Mouse (Mus musculus) lung, adult 2 months (tissue): ENCODE results near the gene 9430097D07Rik. TPM values are rescaled to one million over a fixed set of nuclear protein-coding genes. Genes with fewer than 3 reads are reported as not detected.

Source experiments
- DNase-seq: peaks from one replicate; pipeline ENCODE4 v3.0.0; 2022
- H3K4me1 ChIP-seq: fragments of 200-500 bp; 2 replicates; pipeline ENCODE4 v1.6.1; 2011; ENCODE audit warnings: low read length; ENCODE audit not compliant: control insufficient read depth, insufficient read depth
- H3K4me3 ChIP-seq: fragments of 200-500 bp; replicated peaks from 2 replicates; pipeline ENCODE3; 2011; ENCODE audit warnings: low read depth, mild to moderate bottlenecking, control low read depth, low read length; ENCODE audit errors: extremely low read depth
- CTCF ChIP-seq: fragments of 200-500 bp; IDR thresholded peaks from 2 replicates; pipeline ENCODE4 v1.5.1; 2011; ENCODE audit warnings: mild to moderate bottlenecking, low read length, control low read depth; ENCODE audit not compliant: insufficient read depth
- POLR2A ChIP-seq: fragments of 200-500 bp; IDR thresholded peaks from 2 replicates; pipeline ENCODE4 v1.6.1; 2011; ENCODE audit warnings: low read depth, mild to moderate bottlenecking, control low read depth, low read length, borderline replicate concordance; ENCODE audit errors: extremely low read depth
- WGBS: fragments of 180-500 bp; shearing (Covaris S2); methylation state at CpG from one replicate; pipeline ENCODE4 v1.1.7; 2018; 5-methylcytosine and 5-hydroxymethylcytosine counted together
- polyA plus RNA-seq: library from polyadenylated mRNA; depleted of rRNA; stranded (reverse); fragments of >200 nt; gene quantifications from 2 replicates; pipeline ENCODE4 v1.2.3, GENCODE M21; 2012

Gene 9430097D07Rik
- polyA plus RNA-seq, 1 experiment = not detected

DNA sequence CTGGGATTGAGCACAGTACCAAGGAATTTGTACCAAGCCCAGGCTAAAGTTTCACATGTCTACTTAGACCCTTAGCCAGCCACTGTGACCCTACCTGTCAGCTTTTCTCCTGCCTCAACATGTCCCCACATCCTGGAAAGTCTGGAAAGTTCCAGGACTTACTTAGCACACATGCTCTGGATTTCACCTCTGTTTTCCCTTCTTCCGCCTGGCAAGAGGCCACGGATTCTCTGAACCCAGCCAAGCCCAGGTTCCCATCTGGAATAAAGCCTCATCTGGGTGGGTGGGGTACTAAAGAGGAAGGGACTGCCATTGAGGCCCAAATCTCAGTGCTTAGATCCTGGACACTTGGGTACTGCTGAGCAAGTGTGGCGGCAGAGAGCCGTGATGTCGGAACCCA lies 37.5 kb downstream of the 9430097D07Rik start:
- Histone ChIP-seq H3K4me1 (peaks cover 21% of the 10 kb centered on the region; the same call in 1 of the 2 replicates), H3K4me3 (no peak overlapping the region)
- 42% methylated on average over 5 of the region's 5 CpGs for WGBS
- DNase-seq = no peak
- TF ChIP-seq POLR2A (no peak), CTCF (no peak)

DNA sequence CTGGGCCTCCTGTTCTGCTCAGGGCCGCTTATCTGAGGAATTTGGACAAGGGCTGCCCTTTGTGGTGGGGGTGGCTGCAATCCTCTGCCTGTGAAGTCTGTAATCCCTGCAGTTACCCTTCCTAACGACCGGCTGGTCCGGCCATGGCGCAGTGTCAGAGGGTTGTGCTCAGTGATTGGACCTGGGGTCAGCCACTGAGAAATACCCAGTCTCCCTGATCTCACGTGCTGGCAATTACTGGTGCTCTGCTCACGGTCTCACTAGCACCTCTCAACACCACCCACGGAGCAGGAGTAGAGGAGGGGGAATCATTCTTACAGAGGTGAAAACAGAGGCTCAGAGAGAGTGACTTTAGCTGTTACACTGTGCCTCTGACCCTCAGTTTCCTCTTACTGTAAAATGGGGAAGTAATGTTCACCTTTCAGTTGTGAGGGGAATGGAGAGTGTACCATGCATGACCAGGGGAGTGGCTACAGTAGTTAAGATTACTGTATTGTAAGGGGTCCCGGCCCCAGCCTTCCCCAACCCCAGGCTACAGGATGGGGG lies 38.1 kb downstream of the 9430097D07Rik start:
- 18% methylated on average over 9 of the region's 9 CpGs for WGBS
- H3K4me1 ChIP-seq = peaks cover 21% of the 10 kb centered on the region; the same call in 1 of the 2 replicates
- H3K4me3 ChIP-seq = peak overlapping the region; percentile 53
- TF ChIP-seq POLR2A (no peak), CTCF (no peak)
- no peak for DNase-seq

DNA sequence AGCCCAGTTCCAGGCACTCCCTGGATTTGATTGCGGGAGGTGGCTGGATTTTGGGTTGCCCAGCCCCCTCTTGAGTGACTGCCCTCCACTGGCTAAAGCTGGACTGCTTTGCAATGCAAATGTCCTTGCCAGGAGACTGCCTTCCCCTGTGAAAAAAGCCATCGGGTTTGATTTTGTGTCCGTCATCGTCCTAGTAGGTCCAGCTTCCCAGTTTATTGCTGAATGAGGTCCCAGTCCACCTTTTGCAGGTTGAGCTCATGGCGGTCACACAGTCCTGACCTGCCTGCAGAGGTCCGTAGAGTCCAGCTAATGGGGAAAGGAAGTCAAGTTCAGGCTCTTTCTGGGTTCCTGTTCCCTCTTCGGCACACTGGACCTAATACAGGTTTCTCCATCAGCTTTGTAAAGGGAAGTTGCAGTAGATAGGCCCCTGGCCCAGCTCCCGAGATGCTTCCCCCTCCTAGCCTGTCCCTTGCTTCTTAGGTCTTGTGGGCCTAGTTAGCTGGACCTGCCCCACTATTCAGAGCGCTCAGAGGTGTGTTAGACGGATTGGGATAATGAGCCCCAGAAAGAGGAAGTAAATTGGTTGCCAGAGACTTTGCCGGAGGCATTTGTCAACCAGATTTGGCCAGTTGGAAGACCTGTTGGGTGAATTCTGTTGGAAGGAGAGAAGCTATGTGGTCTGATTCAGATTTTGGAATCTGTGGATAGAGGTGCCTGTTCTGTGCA lies 38.7 kb downstream of the 9430097D07Rik start:
- peak; percentile 43; the same call in 1 of the 2 replicates for TF ChIP-seq CTCF
- TF ChIP-seq POLR2A = no peak
- Histone ChIP-seq H3K4me3 (peak overlapping the region; percentile 64), H3K4me1 (peaks cover 18% of the 10 kb centered on the region; the same call in 1 of the 2 replicates)
- DNase-seq = peak; percentile 60
- WGBS = 3% methylated on average over 11 of the region's 11 CpGs

DNA sequence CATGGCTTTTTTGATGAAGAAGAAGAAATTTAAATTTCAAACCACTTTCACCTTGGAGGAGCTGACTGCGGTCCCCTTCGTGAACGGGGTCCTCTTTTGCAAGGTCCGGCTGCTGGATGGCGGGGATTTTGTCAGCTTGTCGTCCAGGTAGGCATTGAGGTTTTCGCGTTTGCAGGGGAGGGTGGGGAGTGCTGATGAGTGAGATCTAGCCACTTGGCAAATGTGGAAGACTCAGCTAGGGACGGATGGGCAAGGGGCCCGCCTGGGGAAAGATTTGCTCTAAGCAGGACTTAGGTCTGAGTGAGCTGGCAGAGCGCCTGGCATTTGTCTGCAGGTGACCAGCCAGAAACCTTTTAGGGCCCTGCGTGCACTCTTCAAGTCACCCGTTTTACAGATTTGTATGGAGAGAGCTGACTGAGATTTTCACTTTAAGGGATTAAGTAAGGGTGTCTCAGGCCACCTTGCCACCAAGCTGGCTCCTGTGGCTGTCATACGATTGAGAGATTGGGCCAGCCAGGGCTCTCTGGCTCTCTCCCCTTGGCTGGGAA lies 39.3 kb downstream of the 9430097D07Rik start:
- WGBS = 2% methylated on average over 14 of the region's 14 CpGs
- no peak for TF ChIP-seq POLR2A
- TF ChIP-seq CTCF = no peak
- Histone ChIP-seq H3K4me1 (peaks cover 15% of the 10 kb centered on the region; the same call in 1 of the 2 replicates), H3K4me3 (peak overlapping the region; percentile 64)
- peak; percentile 45 for DNase-seq

DNA sequence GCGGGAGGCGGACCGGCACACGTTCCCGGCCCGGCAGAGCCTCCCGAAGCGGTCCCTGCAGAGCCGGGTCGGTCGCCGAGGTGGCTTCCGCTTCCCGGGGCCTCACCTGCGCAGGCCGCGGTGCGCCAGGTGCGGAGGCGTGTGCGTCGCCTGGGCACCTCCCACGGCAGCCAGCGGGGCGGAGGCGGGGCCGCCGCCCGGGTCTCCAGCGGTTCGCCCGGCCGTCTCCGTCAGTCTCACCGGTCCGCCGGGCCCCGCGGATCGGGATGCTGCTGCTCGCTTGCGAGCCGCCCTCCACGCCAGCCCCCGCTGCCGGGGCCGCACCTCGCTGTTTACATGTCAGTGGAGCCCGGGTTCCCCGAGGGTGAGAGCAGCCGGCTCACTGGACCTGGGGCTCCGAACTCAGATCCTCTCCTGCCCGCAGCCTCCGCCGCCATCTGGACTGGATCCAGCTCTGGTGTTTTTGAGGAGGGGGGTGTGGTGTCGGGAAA lies 39.9 kb downstream of the 9430097D07Rik start:
- peak; percentile 79 for DNase-seq
- no peak for TF ChIP-seq POLR2A
- no peak for TF ChIP-seq CTCF
- Histone ChIP-seq H3K4me3 (peak overlapping the region; percentile 76), H3K4me1 (peaks cover 15% of the 10 kb centered on the region; the same call in 1 of the 2 replicates)
- WGBS = under 1% methylated on average over 55 of the region's 56 CpGs

DNA sequence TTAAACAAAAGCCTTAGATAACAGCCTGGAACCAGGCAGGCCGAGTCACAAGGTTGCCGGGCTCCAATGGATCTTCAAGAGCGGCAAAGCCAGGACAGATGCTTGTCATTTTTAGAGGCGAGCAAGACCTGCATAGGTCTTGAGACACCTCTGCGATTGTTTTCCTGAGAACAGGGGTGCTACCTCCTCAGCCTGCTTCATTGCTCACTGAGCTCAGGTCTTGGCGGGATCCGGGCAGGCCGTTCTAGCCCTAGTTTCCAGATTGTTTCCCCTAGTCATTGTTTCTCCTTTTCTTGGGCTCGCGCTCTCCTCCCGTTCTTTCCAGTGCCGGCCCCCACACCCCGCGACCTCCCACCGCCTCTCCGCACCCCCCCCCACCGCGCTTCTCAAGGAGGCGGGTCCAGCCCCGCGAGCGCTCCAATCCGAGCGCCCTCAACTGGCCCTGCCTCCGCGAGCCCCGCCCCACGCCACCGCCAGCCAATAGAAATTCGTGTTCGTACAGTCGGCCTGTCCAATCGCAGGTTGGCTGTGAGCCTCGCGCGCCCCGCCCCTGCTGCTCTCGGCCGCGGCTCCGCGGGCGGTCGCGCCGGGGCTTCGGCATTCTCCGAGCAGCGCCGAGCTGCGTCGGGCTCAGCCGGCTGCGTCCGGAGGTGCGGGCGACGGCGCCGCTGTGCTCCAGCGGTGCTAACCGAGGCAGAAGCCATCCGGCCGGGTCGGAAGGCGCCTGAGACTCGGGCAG lies 40.6 kb downstream of the 9430097D07Rik start, which contains the start of gene Fam102a:
Fam102a (plus strand) TSS at position 600 of the 739 bp plus-strand sequence.
- H3K4me1 ChIP-seq = peaks cover 15% of the 10 kb centered on the region; the same call in 1 of the 2 replicates
- under 1% methylated on average over 65 of the region's 67 CpGs for WGBS
- H3K4me3 ChIP-seq = peak within 1 kb of the TSS; percentile 85
- TF ChIP-seq POLR2A = peak; percentile 86
- no peak for TF ChIP-seq CTCF
- peak; percentile 96 for DNase-seq

DNA sequence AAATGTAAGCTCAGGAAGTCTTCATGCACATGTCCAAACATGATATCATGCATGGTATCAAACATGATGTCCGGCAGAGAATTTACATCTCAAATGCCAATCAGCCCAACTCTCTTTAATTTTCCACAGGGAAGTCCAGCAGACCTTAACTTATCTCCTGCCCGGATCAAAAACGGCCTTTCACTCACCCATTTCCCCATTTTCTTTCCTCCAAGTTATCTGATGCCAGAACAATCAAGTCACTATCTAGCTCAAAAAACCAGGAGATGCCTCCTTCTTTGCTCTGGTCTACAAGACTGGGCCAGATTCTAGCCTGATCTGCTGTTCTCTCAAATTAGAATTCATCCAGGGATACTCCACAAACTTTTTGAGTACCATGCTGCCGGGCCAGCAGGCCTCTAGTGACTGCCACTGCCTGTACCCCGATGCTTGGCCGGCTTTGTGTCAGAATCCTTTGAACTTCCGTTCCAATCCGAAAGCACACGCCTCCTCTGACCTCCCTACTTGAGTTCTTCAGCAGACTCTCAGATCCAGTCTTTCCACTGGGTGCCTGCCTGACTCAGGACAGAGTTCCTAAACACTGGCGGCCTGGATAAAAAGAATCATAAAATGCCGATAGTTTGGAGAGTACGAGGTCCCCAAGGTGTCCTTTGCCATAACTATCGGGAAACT lies 41.3 kb downstream of the 9430097D07Rik start:
- peak; percentile 53 for DNase-seq
- Histone ChIP-seq H3K4me1 (peaks cover 15% of the 10 kb centered on the region; the same call in 1 of the 2 replicates), H3K4me3 (peak overlapping the region; percentile 85)
- 6% methylated on average over 13 of the region's 13 CpGs for WGBS
- TF ChIP-seq CTCF = no peak
- peak; percentile 31; the same call in 1 of the 2 replicates for TF ChIP-seq POLR2A

DNA sequence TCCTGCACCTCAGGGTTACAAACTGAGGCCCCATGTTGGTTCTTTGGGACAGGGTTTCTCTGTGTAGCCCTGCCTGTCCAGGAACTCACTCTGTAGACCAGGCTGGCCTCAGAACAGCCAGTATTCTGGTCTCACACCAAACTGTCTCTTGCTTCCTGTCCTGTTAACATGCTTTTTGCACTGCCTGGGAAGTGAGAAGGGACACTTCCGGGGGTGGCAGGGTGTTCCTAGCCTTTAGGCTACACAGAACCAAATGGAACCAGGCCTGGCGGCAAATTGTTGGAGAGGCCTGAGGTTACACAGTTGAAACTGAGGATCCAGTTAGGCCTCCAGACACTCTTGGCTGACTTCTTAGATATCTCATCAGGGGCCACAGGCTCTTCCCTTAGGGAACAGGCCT lies 42.3 kb downstream of the 9430097D07Rik start:
- H3K4me3 ChIP-seq = no peak overlapping the region
- no peak for TF ChIP-seq POLR2A
- no peak for TF ChIP-seq CTCF
- peaks cover 8% of the 10 kb centered on the region; the same call in 1 of the 2 replicates for H3K4me1 ChIP-seq
- 74% methylated on average over 2 of the region's 2 CpGs for WGBS
- DNase-seq = no peak
